Mouse (Mus musculus) retina, adult 2 months (tissue): ENCODE measurements around the gene Msi2.

Experiments used
- DNase-seq: peaks from one replicate; pipeline ENCODE4 v3.0.0-alpha.2; 2012; ENCODE audit warnings: low read depth, low spot score

Msi2 gene

DNA sequence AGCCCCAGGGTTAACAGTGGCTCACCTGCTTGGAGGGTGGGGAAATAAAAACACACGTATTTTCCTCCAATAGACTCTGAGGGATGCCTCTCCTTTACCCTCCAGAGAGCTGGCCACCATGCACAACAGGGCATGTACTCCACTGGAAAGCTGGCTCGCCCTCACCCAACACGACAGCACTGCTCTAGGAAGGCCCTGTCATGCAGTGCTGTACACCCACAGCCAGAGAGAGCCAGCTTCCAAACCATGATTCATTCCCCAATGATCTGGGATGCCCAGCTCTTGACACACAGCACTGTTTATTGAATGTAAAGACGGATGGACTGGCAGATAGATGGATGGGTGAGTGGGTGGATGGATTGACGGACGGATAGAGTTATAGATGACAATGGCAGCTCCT lies 269.1 kb downstream of the Msi2 start:
- no peak for DNase-seq

DNA sequence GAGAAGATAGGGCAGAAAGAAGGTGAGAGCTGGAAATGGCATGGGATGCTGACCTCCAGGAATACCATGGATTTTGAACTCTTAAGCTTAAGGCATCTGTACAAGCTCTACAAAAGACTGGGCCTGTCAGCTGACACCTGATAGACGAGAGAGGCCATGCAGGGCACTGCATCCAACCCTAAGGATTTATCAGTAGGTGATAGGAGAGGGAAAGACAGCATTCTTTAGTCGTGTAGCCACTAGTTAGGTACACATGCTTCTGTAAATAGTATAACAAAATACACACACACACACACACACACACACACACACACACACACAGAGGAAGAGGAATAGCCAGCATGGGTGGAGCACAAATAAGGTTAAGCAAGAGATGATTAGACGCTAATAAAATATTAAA lies 269.7 kb downstream of the Msi2 start:
- no peak for DNase-seq

GRCm38 (mm10) chr11:88447350-88447749 lies 271.0 kb downstream of the Msi2 start:
- no peak for DNase-seq

DNA sequence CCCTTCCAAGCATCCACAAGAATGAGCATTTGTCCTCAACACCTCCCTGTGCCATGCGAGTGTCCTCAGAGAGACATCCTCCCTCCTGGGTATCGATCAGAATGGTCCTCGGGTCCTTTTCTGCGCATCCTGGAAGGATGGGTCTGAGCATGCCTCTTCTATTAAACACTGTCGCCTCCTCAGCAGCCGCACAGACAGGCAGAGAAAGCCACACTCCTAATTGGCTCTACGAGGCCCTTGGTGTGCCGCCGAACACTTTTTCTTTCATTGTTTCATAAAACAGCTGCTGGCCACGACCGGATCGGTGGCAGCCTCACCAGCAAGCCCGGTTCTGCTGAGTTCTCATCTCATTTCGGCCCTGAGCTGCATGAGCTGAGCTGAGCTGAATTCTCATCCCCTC lies 274.4 kb downstream of the Msi2 start:
- no peak for DNase-seq

DNA sequence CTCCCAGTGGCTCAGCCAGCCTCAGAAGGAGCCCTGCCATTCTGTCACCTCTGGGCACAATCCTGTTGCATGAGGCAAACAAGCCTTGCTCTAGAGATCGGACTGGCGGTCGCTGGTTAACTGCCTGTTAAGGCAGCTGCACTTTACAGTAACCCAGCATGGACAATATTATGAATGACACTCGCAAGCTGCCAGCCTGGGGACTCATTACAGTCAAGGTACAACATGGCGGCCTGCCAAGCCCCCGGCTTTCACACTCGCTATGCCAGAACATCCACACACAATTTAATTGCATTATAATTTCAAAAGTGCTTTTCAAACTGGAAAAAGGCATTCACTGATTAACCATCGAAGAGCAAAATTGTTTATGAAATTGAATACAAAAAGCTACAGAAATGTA lies 275.0 kb downstream of the Msi2 start:
- no peak for DNase-seq

- DNase-seq, result no peak
These were observed 276.2 kb downstream of the Msi2 start for GRCm38 (mm10) chr11:88441871-88442740.

GRCm38 (mm10) chr11:88438659-88439058 lies 279.7 kb downstream of the Msi2 start:
- peak; percentile 32 for DNase-seq

DNA sequence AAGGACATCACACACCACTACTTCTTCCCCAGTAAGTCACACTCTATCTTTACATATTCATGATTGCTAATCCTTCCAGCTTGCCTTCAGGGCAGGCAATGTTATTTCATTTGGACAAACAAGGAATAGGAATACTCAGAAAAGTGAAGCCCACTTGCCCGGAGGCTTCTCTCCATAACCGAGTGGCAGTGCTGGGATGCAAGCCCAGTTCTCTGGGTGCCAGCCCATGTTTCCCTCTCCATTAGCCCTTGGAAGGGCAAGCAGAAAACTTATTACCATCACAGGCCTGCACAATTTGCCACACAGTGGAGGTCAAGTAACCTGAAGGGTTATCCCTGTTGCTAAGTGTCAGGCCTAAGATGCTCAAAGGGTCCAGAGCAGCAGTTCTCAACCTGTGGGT lies 281.7 kb downstream of the Msi2 start:
- no peak for DNase-seq

DNA sequence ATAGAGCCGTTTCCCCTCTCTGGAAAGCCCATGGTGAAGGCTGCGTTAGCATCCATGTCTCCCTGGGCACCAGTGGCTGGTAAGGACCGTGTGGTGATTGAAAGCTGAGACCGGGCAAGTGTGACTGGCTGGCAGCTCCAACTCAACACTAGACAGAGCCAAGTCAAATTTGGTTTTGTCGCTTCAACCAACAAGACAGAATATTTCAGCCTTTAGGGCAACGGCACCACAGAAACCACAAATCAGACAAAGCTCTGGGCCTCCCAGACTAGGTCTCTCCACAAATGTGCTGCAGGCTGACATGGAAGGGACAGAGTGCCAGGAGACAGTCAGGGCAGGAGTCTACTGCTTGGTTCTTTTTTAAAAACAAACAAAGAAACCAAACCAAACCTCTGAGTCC lies 282.8 kb downstream of the Msi2 start:
- no peak for DNase-seq

DNA sequence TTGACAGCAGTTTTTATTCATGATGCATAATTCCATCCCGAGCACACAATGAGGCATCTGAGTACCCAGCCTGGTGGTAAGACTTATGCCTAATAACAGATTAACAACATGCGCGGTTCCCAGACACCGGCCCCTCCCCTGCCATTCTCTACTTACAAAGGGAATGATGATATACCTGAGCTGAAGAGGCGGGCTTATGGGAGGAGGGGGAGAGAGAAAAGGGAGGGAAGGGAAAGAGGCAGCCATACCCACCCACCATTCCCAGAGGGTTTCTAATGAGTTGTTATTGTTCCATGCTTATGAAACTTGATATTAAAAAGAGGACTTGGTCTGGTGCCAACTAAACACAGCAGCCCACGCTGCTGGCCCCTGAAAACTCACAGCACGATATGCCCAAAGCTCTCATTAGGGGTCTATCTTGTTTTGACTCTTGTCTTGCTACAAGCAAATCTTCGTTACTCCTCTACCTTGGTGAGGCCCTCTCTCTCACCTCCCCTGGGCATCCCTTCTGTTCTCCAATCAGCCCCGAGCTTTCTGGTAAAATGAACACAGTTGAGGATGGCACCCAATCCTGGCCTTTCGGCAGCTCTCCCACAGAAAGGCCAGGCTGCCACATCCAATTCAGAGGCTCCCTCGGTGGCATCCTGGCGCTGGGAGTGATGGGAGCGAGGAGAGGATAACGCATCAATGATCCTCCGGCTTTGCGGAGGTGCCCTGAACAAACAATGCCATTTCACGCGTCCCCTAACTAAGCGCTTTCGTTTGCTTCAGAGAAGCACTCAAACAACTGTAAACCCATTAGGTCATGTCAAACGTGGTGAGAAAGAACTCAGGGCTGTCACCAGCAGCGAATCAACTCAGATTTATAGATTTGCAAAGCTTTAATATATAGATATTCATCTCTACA lies 286.7 kb downstream of the Msi2 start:
- DNase-seq, result no peak

DNA sequence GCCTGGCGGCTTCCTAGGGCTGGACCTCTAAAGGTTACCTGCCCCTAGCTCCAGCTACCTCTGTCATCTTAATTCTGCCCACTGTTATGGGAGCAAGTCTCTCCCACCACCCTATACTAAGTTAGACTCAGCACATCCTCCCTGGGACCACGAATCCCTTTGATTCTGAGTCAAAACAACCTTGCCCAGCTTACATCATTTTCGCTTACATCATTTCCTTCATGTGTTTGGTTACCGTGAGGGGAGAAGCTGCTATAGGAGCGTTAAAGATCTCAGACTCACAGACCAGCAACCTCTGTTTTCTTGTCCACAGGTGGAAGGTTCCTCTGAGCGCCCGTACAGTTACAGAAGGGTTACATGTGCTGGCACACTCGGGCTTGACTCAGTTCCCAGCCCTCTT lies 288.0 kb downstream of the Msi2 start:
- no peak for DNase-seq

GRCm38 (mm10) chr11:88429680-88430079 lies 288.6 kb downstream of the Msi2 start:
- no peak for DNase-seq

GRCm38 (mm10) chr11:88425631-88426101 lies 292.6 kb downstream of the Msi2 start:
- no peak for DNase-seq

GRCm38 (mm10) chr11:88424034-88424767 lies 294.1 kb downstream of the Msi2 start:
- no peak for DNase-seq

DNA sequence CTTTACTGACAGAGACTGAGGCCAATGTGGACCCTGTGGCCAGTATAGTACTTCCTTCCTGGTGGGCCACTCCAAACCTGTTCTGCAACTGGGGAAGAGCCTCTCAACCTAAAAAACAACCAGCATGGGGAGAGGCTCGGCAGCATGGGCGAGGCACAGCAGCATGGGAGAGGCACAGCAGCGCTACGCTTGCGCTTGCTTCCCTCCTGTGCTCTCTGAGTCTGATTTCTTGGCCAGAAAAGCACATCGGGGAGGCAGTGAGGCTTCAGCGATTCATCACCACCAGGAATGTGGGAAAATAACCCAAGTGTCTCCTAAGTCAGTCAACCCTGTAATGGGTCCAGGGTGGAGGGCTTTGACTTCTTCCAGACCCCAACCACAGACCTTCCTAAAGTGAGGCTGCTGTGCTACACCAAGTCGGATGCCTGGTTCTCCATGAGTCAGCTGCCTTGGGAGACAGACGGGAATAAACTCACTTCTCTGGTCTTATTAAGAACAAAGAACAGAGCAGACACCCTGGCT lies 297.2 kb downstream of the Msi2 start:
- DNase-seq, result no peak

DNA sequence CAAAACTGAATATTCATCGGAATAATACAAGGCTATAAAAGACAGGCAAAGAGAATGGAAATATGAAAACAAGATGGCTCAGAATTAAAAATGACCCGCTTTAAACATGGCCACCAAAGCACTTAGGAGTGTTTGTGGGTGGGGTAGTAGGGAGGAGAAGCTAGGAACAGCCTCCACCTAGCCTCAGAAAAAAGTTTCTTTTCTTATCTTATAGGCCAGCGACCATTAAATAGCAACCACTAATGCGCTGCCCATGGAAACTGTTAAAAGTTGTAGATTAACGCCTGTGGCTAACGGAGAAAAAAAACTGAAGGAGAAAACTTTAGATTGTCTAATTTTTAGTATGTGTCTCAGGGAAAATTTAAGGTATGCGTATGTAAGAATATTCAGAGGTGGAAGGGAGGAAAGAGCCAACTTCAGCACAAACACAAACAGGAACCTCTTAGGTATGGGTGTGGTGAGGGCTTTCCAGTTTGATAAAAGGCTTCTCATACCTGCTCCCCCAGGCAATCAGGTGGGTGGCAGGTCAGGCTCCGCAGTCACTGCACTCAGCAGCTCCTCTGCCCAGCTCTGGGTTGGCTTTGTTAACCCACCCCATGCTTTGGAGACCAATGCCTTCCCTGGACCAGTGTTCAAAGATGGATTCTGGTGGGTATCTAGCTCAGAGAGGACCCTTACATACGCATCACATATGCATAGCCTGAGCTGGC lies 298.5 kb downstream of the Msi2 start:
- no peak for DNase-seq

- DNase-seq, result no peak
These were observed 299.2 kb downstream of the Msi2 start for GRCm38 (mm10) chr11:88419064-88419463.

GRCm38 (mm10) chr11:88414157-88414870 lies 304.0 kb downstream of the Msi2 start:
- DNase-seq, result no peak

DNA sequence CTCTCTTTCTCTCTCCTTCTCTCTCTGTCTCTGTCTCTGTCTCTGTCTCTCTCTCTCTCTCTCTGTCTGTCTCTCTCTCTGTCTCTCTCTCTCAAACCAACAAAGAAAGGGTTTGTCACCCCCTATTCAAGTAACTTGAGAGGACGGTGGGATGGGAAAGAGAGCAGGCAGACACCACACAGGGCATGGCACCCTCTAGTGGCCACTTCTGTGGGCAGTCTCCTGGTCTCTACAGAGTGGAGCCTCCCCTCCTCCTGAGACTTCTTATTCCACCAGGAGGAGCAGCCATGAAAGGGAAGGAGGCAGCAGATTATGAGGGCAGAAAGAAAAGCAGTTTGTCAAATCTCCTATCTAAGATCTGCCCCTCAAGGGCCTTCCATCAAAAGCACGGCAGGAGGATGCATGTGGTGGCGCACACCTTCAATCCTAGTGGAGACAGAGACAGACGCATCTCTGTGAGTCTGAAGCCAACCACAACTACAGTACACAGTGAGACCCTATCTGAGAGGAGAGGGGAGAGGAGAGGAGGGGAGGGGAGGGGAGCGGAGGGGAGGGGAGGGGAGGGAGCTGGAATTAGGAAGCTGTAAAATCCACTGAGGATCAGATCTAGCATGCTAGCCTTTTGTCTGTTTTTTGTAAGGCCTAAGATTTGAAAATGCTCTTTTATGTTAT lies 305.8 kb downstream of the Msi2 start:
- DNase-seq, result no peak

- DNase-seq, result no peak
These were observed 310.0 kb downstream of the Msi2 start for GRCm38 (mm10) chr11:88408305-88408704.
